Mouse (Mus musculus) ES-E14 (cell line): ENCODE measurements at regions not wholly inside any gene's neighbourhood (a gene's known extent, or its start where the extent isn't known, plus 50 kb on each side); places are given as distances from the start of the nearest gene placed in this dataset.

ENCODE experiments used
- MAFK ChIP-seq: IDR thresholded peaks from 2 replicates; pipeline ENCODE4 v1.6.1; 2014; ENCODE audit warnings: mild to moderate bottlenecking, low read depth, low read length, inconsistent platforms; ENCODE audit not compliant: insufficient read depth
- ZC3H11A ChIP-seq: IDR thresholded peaks from 2 replicates; pipeline ENCODE4 v1.6.1; 2012; ENCODE audit warnings: low read depth, mild to moderate bottlenecking, inconsistent platforms, low read length, borderline replicate concordance
- ZNF384 ChIP-seq: IDR thresholded peaks from 2 replicates; pipeline ENCODE4 v1.6.1; 2012; ENCODE audit warnings: low read depth, low read length, inconsistent platforms

DNA sequence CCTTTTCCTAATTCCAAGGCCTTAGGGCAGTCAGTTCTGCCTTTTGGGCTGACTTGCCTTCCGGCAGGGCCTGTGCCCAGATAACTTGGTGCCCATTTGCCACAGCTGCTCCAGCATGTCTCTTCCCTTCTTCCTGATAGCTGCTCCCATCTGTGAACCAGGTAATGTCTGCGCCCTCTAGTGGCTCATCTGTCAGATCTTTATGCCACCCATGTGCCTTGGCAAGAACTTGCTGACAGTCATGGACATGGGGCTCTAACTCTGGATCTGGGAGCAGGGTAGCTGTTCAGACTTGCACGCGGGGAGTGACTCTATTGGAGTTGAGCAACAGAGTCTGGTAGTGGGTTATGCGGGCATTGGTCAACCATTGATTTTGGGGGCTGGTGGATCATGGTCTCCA lies 309.3 kb downstream of the Cetn3 start:
- TF ChIP-seq ZNF384, result no peak
- no peak for TF ChIP-seq MAFK
- no peak for TF ChIP-seq ZC3H11A
